Mouse (Mus musculus) CH12.LX (cell line): ENCODE results near the gene Ntng1.

Experiments
- EP300 ChIP-seq: IDR thresholded peaks from 2 replicates; pipeline ENCODE4 v1.6.1; 2011; ENCODE audit warnings: low read length, improper control_type of control experiment
- NELFE ChIP-seq: IDR thresholded peaks from 2 replicates; pipeline ENCODE4 v1.6.1; 2011; ENCODE audit warnings: low read depth, low read length, improper control_type of control experiment
- RCOR1 ChIP-seq: conservative IDR thresholded peaks from 2 replicates; pipeline ENCODE4 v1.6.1; 2012; ENCODE audit warnings: low read depth, mild to moderate bottlenecking, inconsistent platforms, low read length, improper control_type of control experiment
- SIN3A ChIP-seq: IDR thresholded peaks from 2 replicates; pipeline ENCODE4 v1.6.1; 2012; ENCODE audit warnings: low read length, improper control_type of control experiment, inconsistent platforms
- ZNF384 ChIP-seq: IDR thresholded peaks from 2 replicates; pipeline ENCODE4 v1.6.1; 2012; ENCODE audit warnings: low read depth, low read length, improper control_type of control experiment, inconsistent platforms

- TF ChIP-seq RCOR1 (no peak), SIN3A (no peak), ZNF384 (no peak), NELFE (no peak), EP300 (no peak)
These were observed 79.0 kb downstream of the Ntng1 start for GRCm38 (mm10) chr3:110064709-110065256.
